Comparison of ENCODE assay signal across 19 mouse cellular contexts in the genomic region with DNA sequence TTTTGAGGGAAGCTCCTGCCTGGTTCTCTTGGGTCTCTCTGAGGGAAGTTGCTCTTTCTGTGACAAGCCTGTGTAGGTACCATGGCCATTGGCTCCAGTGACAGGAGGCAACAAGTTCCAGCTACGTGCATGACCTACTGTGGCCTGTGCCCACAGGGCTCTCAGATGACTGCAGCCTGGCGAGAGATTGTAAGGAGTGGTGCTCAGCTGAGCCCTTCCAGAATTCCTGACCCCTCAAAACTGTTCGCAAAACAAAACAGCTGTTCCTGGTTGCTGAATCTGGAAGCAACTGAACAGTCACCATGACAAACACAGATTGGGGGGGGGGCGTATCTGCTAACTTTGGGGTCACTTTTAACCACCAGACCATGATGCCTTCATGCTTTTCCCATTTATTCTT.
"Had no signal": no experiment of that assay in that cellular context is flagged by ENCODE, and none has a peak within 500 bp of the region (broad histone marks: within the 10 kb centered on the region; RNA-seq: fewer than 3 reads in every experiment).

No protein-coding gene starts in this region.

- H3K4me1 ChIP-seq: liver, embryonic 13.5 days; liver, embryonic 15.5 days; midbrain, embryonic 13.5 days; midbrain, embryonic 15.5 days; stomach, embryonic 15.5 days had no signal

- ATAC-seq: liver, postnatal 0 days; midbrain, embryonic 13.5 days; midbrain, embryonic 15.5 days had no signal

- DNase-seq: liver; liver, embryonic 13.5 days; liver, postnatal 0 days; lung, embryonic 14.5 days; retina, postnatal 1 day; right cerebral cortex, adult 18-20 months; right cerebral cortex, postnatal 25 days; right cerebral cortex, postnatal 4 days; thymus, adult 2 months; thymus, postnatal 25 days; thymus, postnatal 4 days had no signal

- H3K36me3 ChIP-seq: liver, embryonic 13.5 days; liver, embryonic 15.5 days; midbrain, embryonic 10.5 days; midbrain, embryonic 13.5 days; midbrain, embryonic 15.5 days; neural tube, embryonic 13.5 days; neural tube, embryonic 15.5 days; stomach, embryonic 15.5 days had no signal

- H3K4me3 ChIP-seq: liver, embryonic 13.5 days; liver, embryonic 15.5 days; midbrain, embryonic 10.5 days; midbrain, embryonic 13.5 days; midbrain, embryonic 15.5 days; neural tube, embryonic 13.5 days; neural tube, embryonic 15.5 days; stomach, embryonic 15.5 days had no signal

- H3K27me3 ChIP-seq: liver, embryonic 13.5 days; liver, embryonic 15.5 days; midbrain, embryonic 13.5 days; midbrain, embryonic 15.5 days; neural tube, embryonic 13.5 days; neural tube, embryonic 15.5 days; stomach, embryonic 15.5 days had no signal

- H3K4me2 ChIP-seq: liver, embryonic 11.5 days; liver, embryonic 13.5 days; liver, embryonic 15.5 days; lung, embryonic 14.5 days; midbrain, embryonic 13.5 days; midbrain, embryonic 15.5 days; neural tube, embryonic 13.5 days; neural tube, embryonic 15.5 days; stomach, embryonic 15.5 days had no signal
